Mouse (Mus musculus) liver (tissue): ENCODE data around the gene 1700012B09Rik.

Source experiments
- DNase-seq: peaks from one replicate; pipeline ENCODE4 v3.0.0-alpha.2; 2020; ENCODE audit warnings: mixed read lengths

1700012B09Rik gene

DNA sequence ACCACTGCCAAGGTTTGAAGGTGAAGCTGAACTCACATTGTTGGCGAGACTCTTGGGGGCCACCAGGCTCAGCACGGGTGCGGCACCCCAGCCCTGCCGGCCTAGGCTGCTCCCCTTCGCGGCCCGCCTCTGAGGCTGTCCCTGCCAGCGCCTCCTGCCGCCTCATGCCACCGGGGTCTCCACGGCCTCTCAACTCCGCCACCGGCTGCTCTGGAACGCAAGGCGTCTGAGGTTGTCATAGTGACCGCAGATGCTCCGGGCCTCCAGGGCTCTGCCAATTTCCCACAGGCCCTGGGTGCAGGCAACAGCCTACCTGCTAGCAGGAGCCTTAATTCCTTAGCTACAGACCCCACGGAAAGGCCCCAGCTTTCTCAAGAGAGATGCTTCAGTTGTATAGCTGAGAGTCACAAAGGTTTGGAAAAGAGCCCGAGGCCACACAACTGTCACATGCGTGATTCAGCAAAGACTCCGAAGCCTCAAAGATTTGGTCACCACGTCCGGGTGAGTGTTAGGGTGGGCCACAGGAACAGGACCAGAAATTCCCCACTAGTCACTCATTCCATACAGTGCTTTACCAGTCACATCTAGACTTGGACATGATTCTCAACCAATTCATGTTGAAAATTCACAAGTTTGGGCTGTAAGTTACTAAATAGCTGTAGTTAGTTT lies at the start of gene 1700012B09Rik:
Gene 1700012B09Rik (minus strand): TSS at position 228 of the 669 bp plus-strand sequence.
- DNase-seq, result no peak

DNA sequence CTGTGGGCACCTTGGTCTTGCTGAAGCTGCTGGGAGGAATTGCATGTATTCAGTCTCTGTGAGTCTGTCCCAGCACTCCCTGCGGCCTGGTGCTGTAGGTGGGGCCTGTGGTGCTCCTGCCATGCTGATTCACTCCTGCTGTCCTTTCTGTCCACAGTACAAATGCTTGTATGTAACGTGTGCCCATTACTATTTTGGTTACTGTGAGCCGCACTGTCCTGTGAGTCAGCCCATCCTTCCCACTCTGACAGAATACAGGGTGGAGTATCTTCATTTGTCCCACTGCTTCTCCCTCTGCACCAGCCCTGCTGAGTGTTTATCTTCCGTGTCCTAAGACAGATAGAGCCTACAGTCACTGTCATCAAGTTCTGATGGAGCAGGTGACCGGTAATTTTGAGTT lies 39.3 kb upstream of the 1700012B09Rik start:
- no peak for DNase-seq

DNA sequence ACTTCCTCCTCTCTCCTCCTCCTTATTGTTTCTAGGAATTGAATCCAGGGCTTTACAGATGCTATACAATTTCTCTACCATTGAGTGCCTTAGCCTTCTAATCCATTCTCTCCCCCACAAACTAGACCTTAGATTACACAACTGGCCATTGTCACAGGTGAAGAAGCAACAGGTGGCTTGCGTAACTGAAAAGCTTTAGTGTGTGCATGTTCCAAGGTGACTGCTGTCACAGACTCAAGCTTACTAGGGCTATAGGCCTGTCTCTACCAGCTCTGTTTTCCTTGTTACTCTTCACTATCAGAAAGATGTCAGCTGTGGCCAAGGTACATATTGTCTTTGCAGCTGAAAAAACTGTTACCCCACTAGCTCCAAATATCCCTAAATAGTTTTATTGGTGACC lies 36.0 kb upstream of the 1700012B09Rik start:
- no peak for DNase-seq

DNA sequence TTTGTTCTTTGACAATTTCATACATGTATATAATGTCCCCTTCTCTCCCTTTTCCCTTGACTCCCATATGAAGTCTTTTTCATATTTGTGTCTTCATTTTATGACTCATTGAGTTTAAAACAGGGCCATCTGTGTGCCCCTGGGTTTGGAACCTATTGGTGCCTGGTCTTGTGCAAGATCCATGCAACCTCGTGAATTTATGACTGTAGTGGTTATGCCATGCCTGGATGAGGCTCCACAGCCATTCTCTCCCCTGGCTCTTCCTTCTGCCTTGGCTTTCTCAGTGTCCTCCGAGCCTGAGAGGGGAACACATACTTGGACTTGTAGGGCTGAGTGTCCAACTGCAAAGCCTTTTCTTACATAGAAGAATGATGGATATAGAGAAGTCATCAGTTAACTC lies 34.9 kb upstream of the 1700012B09Rik start:
- no peak for DNase-seq

DNA sequence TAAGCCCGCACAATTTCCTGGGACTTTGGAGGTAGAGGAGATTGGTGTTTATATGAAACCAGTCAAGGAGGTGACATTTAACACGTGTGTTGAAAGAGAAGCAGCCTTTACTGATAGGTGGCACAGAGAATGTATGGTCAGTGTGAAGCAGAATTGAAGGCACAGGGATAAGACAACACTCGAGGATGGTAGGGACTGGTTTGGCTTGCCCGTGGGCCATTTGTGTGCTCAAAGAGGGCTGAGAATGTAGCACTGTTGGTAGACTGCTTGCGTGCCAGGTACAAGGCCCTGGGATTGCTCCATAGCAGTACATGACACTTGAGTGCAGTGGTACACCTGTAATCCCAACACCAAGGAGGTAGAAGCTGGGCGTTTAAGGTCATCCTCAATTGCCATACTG lies 16.5 kb upstream of the 1700012B09Rik start:
- no peak for DNase-seq

DNA sequence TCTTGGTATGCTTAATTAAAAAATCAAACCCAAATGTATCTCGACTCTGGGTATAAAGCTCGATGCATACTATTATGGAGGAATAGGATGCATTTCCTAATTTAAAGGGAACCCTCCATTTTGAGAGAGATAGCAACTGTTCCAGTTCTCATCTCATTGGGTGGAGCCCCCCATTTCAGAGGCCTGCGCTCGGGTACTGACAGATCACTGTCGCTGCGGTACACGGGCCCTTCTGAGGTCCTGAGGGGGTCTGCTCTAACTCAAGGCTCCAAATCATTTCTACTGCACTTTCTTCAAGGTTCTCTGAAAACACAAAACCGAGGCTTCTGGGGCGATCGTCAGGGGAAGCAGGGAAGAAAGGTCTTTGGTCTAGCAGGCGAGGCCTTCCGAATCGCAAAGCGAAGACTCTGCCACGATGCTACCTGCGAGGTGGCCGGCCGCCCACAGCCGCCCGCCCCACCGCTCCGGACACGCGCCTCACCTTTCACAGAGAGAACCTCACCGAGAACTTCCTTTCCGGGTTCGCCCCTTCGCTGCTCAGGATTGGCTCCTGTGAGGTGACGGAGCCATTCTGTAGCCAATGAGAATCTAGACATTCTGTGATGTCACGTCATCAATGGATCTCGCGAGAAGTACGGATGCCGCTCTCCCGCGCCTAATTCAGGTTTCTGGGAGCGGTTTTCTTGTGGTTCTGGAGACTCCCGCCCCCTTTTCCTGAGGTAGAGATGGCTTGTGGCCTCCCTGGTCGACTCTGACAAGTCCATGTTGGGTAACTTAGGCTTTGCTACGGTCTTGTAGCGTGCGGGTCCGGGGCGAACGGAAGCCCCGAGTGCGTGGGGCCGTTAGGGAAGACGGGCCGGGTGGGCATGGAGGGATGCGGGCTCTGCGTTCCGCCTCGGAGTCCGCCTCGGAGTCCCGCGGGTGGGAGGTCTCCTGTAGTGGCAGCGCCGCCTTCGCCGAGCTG lies 13.5 kb upstream of the 1700012B09Rik start, which contains the start of the genes Mre11a and Ankrd49:
Gene Mre11a (plus strand): TSS at position 616 of the 964 bp plus-strand sequence.
Gene Ankrd49 (minus strand): TSS at position 818 of the 964 bp plus-strand sequence.
- peak; percentile 93 for DNase-seq

DNA sequence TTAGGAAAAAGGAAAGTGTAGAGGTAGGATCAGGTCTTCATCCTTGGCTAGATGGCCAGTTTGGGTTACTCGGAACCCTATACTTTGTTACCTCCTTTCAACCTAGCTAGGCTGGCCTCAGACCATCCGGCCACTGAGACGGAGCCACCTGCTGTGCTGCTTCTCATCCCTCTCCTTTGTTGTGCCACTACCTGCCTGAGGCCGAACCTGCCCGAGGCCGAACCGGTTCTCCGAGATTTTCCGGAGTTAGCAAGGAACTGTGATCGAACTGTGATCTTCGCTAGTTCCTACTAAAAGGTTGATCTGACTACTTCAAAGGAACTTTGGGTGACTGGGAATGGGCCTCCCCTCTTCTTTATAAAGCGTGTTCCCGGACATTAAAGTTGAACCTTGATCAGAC lies 7.5 kb upstream of the 1700012B09Rik start:
- DNase-seq, result no peak

DNA sequence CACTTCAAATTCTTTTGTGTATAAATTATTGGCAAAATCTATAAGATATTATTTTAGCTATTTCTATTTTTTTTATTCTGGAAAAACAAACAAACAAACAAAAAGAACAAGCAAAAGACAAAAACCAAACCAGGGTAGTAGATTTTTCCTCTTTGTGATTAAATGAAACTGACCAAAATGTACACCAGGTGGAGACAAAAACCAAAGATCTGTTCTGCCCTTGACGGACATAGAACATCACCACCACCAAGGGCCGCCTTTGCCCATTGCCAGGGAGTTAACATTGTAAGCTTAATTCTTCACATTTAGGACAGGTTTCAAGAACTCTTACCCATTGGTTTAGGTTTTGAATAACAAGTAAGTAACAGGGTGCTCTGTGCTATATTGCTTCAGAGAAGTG lies 3.0 kb upstream of the 1700012B09Rik start:
- DNase-seq, result no peak

DNA sequence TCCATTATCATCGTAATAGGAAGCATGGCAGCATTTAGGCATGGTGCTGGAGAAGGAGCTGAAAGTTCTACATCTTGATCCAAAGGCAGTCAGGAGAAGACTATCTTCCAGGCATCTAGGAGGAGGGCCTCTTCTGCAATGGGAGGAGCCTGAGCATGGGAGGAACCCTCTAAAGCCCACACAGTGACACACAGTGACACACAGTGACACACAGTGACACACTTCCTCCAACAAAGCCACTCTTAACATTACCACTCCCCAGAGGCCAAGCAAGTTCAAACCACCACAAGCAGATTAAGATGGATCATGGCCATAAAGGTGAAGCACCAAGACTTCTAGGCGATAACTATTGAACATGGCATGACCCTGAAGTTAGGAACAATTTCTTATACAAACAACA lies 1.2 kb upstream of the 1700012B09Rik start:
- DNase-seq, result no peak

DNA sequence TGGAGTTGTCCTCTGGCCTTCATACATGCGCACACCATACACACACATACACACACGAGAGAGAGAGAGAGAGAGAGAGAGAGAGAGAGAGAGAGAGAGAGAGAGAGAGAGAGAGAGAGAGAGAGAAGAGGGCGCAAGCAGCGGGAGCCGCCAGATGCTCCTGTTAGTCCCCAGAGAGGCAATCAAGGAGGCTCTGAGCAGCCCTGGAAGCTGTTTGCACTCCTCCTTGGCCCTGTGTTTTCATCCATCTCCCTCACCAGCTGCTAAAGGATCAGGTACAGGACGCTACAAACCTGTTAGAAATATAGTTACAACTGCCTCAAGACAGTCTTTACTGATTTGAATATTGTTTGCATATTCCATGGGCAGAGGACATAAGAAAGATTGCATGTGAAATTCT lies 1.0 kb downstream of the 1700012B09Rik start:
- DNase-seq, result no peak

DNA sequence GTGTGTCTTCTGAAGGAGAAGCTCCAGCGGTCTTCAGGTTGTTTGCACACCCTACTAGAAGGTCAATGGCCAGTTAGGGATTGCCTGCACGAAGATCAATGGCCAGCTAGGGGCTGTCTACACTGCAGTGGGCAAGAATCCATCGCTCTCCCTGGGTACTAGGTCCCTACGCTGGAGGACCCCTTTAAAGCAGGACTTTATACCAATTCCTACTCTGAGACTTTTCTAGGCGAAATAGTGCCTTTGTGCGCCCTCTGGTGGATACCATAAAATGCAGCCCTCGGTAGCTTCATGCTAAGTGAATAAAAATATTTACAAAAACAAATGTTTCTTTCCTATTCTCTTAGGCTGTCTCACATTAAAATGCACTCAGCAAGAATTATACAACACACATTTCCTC lies 6.1 kb downstream of the 1700012B09Rik start:
- peak; percentile 31 for DNase-seq

DNA sequence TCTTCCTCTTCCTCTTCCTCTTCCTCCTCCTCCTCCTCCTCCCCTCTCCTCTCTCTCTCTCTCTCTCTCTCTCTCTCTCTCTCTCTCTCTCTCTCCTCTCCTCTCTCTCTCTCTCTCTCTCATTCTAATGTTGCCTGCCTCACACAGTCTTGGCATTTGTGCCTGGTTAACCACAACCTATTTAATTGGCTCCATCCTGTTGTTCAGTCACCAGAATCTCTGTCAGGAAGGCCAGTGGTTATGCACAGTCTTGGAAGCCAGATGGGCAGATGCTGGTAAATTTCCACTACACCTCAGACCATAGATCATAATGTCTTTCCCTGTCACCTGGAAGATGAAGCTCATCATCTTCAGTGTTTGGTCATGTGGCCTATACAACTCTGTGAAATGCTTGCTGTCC lies 11.6 kb downstream of the 1700012B09Rik start:
- DNase-seq, result no peak

DNA sequence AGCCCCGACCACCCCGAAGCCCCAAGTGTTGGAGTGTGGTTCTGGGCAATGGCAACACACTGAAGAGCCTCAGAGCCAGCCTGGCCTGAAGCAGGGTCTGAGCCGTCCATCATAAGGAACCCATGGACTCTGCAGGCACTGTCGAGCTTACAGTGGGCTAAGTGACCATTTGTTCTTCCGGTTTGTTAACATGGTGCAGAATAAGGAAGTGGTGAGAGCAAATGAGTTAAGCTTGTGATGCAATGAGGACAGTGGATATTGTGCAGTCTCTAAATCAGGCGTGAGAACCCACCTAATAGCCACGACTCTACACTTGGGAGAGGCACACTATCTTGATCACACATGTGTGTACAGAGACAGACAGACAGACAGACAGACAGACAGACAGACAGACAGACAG lies 12.2 kb downstream of the 1700012B09Rik start:
- DNase-seq, result no peak

DNA sequence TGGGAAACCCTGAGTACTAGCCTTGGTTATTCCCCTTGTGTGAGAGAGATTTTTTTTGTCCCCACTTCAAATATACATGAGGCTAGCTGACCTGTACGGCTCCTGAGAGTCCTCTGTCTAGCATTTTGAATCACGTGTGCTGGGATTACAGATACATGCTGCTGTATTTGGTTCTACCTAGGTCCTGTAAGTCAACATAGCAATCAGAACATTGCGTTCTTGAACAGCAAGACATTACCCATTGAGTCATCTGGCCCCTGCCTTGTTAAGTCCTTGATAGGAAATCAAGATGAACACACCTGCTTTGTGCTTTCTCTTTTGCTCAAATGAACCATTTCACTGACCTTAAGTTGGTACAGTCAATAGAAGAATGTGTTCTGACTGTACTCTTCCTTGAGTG lies 16.4 kb downstream of the 1700012B09Rik start:
- DNase-seq, result no peak

DNA sequence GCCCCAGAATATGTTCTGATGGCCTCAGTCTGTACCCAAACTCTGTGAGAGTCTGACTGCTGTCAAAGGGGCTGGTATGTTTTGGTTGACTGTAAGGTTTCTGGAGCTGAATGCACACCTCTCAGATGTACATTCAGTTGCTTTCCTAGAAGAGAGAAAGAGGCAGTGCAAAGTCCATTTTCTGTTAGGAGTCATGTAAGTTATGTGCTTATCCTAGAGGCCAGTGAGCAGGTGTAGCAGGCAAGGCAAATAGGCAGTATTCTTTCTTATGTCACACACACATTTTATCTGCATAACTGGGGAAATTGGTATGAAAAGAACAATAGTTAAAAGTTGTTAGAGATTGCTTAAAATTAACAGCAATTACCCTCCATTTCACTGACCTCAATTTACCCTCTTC lies 16.9 kb downstream of the 1700012B09Rik start:
- DNase-seq, result no peak

DNA sequence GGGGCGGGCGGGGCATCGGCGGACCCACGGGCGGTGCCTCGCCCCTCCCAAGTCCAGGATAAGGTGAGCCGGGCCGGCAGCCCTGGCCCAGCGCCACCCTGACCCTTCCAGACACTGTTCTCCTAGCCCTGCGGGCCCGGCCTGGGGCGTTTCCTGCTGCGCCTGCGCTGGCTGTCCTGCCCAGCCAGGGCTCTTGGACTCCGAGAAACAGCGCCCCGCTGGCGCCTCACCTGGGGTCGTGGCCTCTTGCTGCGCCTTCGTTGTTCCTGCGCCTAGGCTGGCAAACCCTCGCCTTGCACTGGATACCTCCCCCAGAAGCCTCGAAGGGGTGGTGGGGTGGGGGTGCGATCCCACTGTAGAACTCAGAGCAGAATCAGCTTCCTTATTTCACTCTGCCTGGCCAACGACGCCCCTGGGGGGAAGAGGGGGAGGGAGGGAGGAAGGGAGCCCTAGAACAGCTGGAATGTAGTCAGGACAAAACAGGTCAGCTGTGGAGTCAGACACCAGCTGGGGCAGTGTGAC lies 18.8 kb downstream of the 1700012B09Rik start, which contains the start of gene Fut4:
Gene Fut4 (minus strand): TSS at position 393 of the 522 bp plus-strand sequence.
- peak; percentile 52 for DNase-seq

DNA sequence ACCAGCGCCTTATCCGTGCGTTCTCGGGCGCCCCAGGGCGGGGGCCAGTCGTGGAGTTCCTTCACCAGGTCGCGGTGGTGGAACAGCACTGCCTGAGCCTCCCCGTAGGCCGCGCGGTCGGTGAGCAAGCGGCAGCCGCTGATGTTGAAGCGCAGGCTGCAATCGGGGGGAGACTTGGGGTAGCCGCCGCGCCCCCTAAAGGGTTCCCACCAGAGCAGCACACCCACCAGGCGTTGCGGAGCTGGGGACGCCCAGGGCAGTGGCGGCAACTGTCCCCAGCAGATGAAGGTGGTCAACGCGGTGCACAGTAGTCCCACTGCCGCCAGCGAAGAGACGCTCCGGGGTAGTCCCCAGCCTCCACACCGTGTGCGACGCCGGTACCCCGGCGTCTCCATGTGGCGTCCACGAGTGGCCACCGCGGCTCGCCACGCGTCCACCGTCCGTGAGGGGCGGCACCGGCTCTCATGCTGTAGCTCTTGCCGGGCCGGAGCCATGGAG lies 19.3 kb downstream of the 1700012B09Rik start:
- no peak for DNase-seq

DNA sequence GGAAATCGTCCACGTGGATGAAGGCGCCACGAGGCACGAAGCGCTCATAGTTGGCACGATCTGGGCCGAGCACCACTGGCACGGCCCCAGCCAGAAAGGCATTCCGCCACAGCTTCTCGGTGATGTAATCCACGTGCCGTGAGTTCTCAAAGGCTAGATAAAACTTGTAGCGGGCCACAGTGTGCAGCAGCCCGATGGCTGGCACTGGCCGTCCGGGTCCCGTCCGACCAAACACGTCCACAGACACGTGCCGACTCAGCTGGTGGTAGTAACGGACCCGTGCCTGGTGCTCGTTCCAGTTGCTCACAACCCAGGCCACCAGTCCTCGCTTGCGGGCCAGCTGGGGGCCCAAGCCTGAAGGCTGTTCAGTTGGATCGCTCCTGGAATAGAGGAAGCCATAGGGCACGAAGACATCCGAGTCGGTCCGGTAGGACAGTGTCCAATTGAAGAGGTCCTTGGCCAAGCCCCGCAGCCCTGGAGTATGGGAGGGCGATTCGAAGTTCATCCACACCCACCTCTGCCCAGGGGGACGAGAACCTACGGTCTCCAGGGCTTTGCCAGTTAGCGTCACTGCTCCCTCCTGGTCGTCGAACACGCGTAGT lies 19.8 kb downstream of the 1700012B09Rik start:
- DNase-seq, result no peak

DNA sequence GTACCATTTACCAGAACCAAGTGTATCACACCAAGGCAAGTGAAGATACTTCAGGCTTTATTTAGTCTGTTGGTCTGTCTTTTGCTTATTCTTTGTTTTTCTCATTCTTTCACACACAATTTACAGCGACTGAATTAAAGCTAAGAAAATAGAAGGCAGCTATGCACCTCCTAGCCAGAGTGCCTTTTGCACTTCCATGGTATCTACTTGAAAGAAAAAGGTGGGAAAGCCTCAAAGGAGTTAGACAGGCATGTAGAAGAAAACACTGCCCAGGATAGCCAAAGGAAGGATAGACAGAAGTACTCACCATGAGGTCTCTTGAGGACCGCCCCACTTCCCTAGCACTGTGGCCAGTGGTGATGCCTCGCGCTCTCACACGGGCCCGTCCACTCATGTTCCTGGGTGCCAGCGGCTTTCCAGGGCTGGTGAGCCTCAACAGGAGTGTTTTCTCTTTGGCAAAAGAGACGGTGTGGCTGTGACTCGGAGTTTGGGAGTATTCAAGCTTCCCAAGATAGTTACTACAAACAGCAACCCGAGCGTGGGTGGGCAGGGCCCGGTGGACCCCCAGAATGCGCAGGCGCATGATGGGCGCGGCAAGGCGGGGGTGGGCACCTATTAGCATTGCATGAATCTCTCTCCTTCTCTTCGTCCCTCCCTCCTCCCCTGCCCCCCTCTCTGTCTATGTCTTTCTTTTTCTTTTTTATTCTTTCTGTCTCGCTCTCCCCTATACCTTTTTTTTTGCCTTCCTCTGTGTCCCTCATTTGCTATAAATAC lies 30.5 kb downstream of the 1700012B09Rik start, which contains the start of gene Piwil4:
Gene Piwil4 (minus strand): TSS at position 583 of the 774 bp plus-strand sequence.
- no peak for DNase-seq

DNA sequence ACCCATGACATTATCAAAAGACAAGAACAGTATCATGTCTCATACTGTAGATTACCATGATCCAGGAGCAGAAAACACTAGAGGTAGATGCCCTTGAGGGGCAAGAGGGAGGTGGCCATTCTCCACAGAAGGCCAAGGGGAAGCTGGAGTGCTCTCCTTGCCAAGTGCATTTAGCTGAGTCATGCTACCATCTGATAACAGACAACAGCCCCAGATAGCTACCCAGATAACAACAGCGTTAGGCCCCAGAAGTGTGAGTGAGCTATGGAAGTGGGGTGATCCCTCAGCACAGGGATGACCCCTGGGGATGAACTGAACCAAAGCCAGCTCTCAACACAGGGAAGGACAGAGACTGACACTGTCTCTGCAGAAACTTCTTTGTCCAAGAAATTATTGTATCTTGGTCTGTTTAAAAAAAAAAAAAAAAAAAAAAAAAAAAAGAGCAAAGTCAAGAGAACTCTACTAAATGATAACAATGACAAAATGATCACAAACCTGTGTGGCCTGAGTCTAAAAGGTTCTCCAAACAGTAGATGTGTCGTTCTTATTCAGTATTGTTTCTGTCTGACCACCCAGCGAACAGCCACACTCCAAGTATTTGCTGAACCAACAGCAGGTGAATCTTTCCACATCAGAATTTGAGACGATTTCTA lies 31.2 kb downstream of the 1700012B09Rik start:
- DNase-seq, result no peak

DNA sequence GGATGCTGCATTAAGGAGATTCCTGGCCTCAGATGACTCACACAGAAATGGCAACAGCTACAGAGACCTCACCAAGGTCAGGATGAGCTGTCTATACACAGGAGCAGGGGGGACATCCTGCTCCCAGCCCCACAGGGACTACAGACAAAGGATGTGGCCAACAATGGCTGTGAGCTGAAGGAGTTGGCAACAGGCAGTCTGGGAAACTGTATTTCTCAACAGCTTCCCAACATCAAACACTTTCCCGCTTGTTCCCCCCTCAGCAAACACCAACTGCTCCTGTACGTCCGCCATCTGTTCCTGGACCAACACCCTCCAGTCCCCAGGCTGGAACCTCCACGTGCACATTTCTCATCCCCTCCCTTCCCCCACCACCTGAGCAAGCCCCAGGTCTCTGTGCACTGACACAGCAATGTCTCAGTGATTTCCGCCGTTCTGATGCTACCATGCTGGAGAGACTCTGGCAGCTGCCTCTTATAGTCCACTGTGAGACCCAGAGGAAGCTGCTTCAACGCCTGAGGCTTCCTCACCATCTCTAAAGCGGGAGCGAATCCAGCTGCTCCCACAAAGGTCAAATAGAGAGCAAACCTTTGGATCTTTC lies 39.8 kb downstream of the 1700012B09Rik start:
- DNase-seq, result no peak
